Mouse (Mus musculus) ES-E14 (cell line): ENCODE results near the gene Fam171a1. TPM values are rescaled to one million over a fixed set of nuclear protein-coding genes. Genes with fewer than 3 reads are reported as not detected.
"Not testable (repeated sequence)": the region's sequence is repeated elsewhere in the genome, so short reads cannot be mapped to it uniquely, and the experiment has no call there.

Experiments used
- DNase-seq: peaks from one replicate; pipeline ENCODE4 v3.0.0-alpha.2; 2013; ENCODE audit warnings: low read depth, low spot score
- H3K27ac ChIP-seq: 2 replicates; pipeline ENCODE4 v1.5.1; 2012; ENCODE audit warnings: low read depth, mild to moderate bottlenecking, low read length, moderate library complexity, mixed read lengths; ENCODE audit not compliant: poor library complexity, insufficient read depth, severe bottlenecking
- H3K36me3 ChIP-seq: 2 replicates; pipeline ENCODE4 v1.6.1; 2012; ENCODE audit warnings: mild to moderate bottlenecking, low read length, moderate library complexity, mixed read lengths; ENCODE audit not compliant: control insufficient read depth, poor library complexity, insufficient read depth, severe bottlenecking
- H3K4me1 ChIP-seq, 2 experiments: fragments of 150-350 bp in 1 of 2; sonication (generic) in 1 of 2; 2 replicates each; pipeline ENCODE4 v1.6.1; 2012; ENCODE audit warnings: low read length in 2 of 2, mild to moderate bottlenecking in 1 of 2, mixed read lengths in 1 of 2; ENCODE audit not compliant: control insufficient read depth in 2 of 2, insufficient read depth in 2 of 2, poor library complexity in 1 of 2
- H3K4me3 ChIP-seq, 2 experiments: fragments of 150-350 bp in 1 of 2; sonication (generic) in 1 of 2; 2 replicates each; pipeline ENCODE4 v1.5.1; 2012; ENCODE audit warnings: low read length in 2 of 2, low read depth in 1 of 2, mild to moderate bottlenecking in 1 of 2, mixed read lengths in 1 of 2; ENCODE audit not compliant: insufficient read depth in 1 of 2, poor library complexity in 1 of 2, severe bottlenecking in 1 of 2
- H3K9ac ChIP-seq: 2 replicates; pipeline ENCODE4 v1.6.1; 2012; ENCODE audit warnings: low read depth, mild to moderate bottlenecking, low read length, mixed read lengths; ENCODE audit not compliant: poor library complexity, insufficient read depth, severe bottlenecking
- H3K9me3 ChIP-seq: fragments of 150-350 bp; sonication (generic); 2 replicates; pipeline ENCODE4 v1.6.1; 2012; ENCODE audit warnings: low read depth, mild to moderate bottlenecking, low read length; ENCODE audit not compliant: control insufficient read depth, insufficient read depth
- CHD2 ChIP-seq: IDR thresholded peaks from 2 replicates; pipeline ENCODE4 v1.6.1; 2014; ENCODE audit warnings: mild to moderate bottlenecking, low read depth, low read length, inconsistent platforms
- HCFC1 ChIP-seq: IDR thresholded peaks from 2 replicates; pipeline ENCODE4 v1.6.1; 2012; ENCODE audit warnings: low read length, inconsistent platforms, borderline replicate concordance; ENCODE audit not compliant: insufficient read depth
- MAFK ChIP-seq: IDR thresholded peaks from 2 replicates; pipeline ENCODE4 v1.6.1; 2014; ENCODE audit warnings: mild to moderate bottlenecking, low read depth, low read length, inconsistent platforms; ENCODE audit not compliant: insufficient read depth
- ZC3H11A ChIP-seq: IDR thresholded peaks from 2 replicates; pipeline ENCODE4 v1.6.1; 2012; ENCODE audit warnings: low read depth, mild to moderate bottlenecking, inconsistent platforms, low read length, borderline replicate concordance
- ZNF384 ChIP-seq: IDR thresholded peaks from 2 replicates; pipeline ENCODE4 v1.6.1; 2012; ENCODE audit warnings: low read depth, low read length, inconsistent platforms
- in situ Hi-C, 2 experiments: fragments of 600-800 bp; cut with MboI; formaldehyde crosslinking; loops; one replicate each; pipeline ENCODE4 v1.15.1; 2025; ENCODE audit warnings: low sequenced_read_pairs in 2 of 2, inconsistent platforms in 1 of 2; ENCODE audit not compliant: unreplicated experiment in 2 of 2
- total RNA-seq: library from RNA; depleted of rRNA; stranded (reverse); fragments of 300-350 nt; gene quantifications from 2 replicates; pipeline ENCODE4 v1.2.3, GENCODE M21; 2012

Fam171a1 gene
- total RNA-seq, 1 experiment = 8.1 TPM

DNA sequence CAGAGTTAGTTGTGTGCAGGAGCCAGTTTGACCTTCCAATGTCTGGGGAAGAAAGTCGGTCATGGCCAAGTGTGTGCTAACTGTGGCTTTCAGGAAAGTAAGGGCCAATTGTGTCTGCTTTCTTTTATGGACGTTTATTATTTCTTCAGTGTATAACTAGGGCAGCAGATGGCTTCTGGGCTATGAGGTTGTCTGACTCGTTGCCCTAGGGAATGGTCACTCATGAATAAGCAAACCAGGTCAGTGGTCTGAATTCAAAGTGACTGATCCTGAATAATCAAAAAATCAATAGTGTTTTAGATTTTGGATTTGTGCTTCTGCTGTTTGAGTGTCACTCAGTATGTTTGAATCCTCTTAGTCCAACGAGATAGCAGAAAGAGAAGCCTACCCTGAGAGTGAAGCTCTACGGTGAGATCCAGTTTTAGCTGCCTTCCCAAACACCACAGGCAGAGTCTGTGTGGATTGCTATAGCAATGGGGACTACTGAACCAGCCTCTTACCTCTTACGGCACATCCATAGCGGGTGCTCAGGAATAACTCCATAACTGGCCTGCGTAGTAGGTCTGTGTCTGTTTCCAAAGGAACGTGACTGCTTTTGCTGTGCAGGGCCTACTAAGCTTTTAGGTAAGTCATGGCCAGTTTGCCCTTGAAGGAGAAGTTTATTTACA is 93.1 kb downstream of the Fam171a1 start:
- Histone ChIP-seq H3K36me3 (no peaks in the 10 kb centered on the region), H3K27ac (no peak overlapping the region), H3K9ac (no peak overlapping the region), H3K4me3 (no peak overlapping the region), H3K4me1 (no peaks in the 10 kb centered on the region), H3K9me3 (no peaks in the 10 kb centered on the region)
- TF ChIP-seq CHD2 = no peak
- TF ChIP-seq MAFK = no peak
- TF ChIP-seq ZC3H11A = no peak
- no peak for TF ChIP-seq ZNF384
- no peak for TF ChIP-seq HCFC1
- in situ Hi-C loops = no loop called here
- DNase-seq = no peak

DNA sequence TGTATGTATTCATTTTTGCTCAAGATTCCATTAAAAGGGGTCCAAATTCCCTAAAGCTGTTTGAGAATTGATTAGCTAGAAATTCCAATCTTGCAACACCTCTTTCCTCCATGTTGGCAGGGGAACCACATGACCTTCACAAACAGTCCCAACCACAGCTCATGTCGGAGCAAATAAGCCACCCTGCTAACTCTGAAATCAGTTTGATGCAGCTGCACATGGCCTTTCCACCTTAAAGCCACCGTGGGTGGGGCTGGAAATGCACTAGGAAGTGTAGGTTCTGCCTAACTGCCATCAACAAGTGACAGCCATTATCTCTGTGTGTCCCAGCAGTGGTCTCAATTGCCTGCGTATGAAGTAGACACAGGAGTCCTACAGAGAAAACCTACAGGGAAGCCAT is 101.5 kb downstream of the Fam171a1 start:
- no peak for DNase-seq
- TF ChIP-seq HCFC1 = no peak
- TF ChIP-seq CHD2 = no peak
- TF ChIP-seq ZC3H11A = no peak
- no peak for TF ChIP-seq ZNF384
- TF ChIP-seq MAFK = no peak
- Histone ChIP-seq H3K4me3 (no peak overlapping the region), H3K9me3 (no peaks in the 10 kb centered on the region), H3K9ac (no peak overlapping the region), H3K27ac (no peak overlapping the region), H3K4me1 (no peaks in the 10 kb centered on the region), H3K36me3 (no peaks in the 10 kb centered on the region)
- in situ Hi-C loops = no loop called here

DNA sequence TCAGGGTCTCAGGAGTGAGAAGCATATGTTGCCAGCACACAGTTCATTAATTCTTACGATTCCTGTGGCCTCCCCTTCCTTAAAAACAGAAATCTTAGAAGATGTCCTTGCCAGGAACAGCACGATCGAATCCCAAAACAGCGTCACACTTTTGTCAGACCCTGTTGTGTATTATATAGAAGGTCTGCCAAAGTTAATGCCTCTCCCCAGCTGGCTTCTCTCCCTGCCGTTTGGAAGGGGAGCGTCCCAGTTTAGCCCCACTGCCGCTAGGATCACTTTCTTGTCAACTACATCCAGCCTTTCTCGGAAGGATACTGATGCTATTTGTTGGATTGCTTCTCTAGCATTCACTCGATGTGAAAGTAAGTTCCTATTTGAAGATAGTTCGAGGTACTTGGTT is 102.6 kb downstream of the Fam171a1 start:
- Histone ChIP-seq H3K9ac (no peak overlapping the region), H3K4me3 (no peak overlapping the region), H3K36me3 (no peaks in the 10 kb centered on the region), H3K27ac (no peak overlapping the region), H3K4me1 (no peaks in the 10 kb centered on the region), H3K9me3 (no peaks in the 10 kb centered on the region)
- in situ Hi-C loops = no loop called here
- TF ChIP-seq MAFK (no peak), ZC3H11A (no peak), ZNF384 (no peak), CHD2 (no peak), HCFC1 (no peak)
- no peak for DNase-seq

DNA sequence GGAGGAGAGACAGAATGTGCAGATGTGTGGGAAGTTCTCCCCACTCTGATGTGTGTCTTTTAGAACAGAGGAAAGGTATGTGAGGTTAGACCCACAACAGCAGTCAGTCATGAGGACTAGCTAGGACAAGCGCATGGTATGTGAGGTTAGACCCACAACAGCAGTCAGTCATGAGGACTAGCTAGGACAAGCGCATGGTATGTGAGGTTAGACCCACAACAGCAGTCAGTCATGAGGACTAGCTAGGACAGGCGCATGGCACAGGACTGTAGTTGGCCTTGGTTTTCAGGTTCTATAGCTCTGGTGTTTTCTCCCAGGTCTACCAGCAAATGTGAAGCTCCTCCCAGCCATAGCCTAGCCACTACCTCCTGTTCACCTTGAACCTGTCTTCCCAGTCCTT is 103.6 kb downstream of the Fam171a1 start:
- H3K9me3 ChIP-seq, H3K9ac ChIP-seq, H3K4me1 ChIP-seq, H3K27ac ChIP-seq, DNase-seq, H3K36me3 ChIP-seq, in situ Hi-C loops, H3K4me3 ChIP-seq: not testable (repeated sequence)

DNA sequence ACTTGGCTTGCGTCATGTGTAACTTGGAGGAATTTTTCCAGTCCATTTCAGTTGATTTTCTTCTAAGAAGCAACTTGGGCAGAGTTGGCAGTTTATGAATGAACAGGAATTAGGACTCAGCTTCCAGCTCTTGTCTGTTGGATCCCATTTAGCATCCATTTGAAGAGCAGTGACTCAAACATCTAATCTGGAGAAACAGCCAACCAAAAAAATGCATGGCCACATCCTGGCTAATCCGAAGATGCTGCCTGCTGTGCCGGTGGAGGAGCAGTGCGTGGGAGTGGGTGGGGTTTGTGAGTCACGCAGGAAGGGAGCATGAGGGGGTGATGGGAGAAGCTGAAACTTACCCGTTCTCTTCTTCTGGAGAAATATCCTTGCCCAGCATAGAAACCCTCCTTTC is 104.2 kb downstream of the Fam171a1 start:
- H3K36me3 ChIP-seq = no peaks in the 10 kb centered on the region
- no peak overlapping the region for H3K4me3 ChIP-seq
- no peak overlapping the region for H3K27ac ChIP-seq
- no peak for DNase-seq
- in situ Hi-C loops = no loop called here
- no peak for TF ChIP-seq MAFK
- no peak for TF ChIP-seq CHD2
- H3K4me1 ChIP-seq = no peaks in the 10 kb centered on the region
- no peak overlapping the region for H3K9ac ChIP-seq
- H3K9me3 ChIP-seq = no peaks in the 10 kb centered on the region
